8 mouse cellular contexts compared by ENCODE assay signal in the genomic region with DNA sequence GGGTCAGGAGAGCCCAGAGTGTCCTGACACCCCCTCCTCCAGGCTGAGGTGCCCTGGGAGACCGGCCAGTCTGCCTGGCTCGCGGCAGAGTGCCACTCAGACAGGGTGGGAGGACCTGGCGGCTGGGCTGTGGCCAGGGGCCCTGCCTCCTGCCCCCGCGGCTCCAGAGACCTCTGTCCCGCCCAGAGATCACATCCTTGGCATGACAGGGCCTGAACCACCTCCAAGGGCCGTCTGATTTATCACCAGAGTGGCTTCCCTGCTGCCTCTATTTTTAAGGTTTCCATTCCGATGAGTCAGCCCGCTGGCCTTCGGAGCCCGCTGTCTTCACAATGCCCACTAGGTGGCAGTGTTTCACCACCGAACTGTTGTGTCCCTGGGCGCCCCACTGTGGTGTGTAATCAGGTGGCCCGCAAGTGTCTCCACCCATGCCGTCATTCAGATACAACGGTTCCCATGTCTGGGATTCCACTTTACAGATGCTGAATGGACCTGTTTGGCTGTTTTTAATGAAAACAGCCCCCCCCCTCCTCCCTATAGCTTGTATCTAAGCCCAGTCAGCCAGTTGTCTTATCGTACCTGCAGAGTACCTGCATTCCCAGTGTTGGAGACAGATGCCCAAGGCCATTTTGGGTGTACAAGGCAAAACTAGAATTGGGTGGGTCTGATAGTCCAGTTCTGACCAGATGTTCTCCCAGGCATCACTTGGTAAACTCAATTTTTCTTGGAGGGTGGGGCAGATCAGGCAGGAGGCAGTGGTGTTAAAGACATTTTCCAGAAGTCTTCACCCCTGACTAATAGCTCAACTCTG. TPM values are rescaled to one million over a fixed set of nuclear protein-coding genes. Genes with fewer than 3 reads are reported as not detected.
DNase-seq lines count a peak whose midpoint lies in the region; TF ChIP-seq lines count a peak whose summit lies in the region.

No protein-coding gene starts in this region.

- no peak for TF ChIP-seq POLR2A in cortical plate, adult 2 months (IDR thresholded peaks at IDR 0.05; ENCODE audit: extremely low read depth, insufficient read depth, low read length)

- peak; percentile 91 for TF ChIP-seq CTCF in cortical plate, adult 2 months (IDR thresholded peaks at IDR 0.05; ENCODE audit: extremely low read depth, insufficient read depth, low read length)

- H3K4me1 ChIP-seq in cortical plate, adult 2 months (ENCODE audit: control insufficient read depth, insufficient read depth, low read length), result no peaks in the 10 kb centered on the region
- H3K4me1 ChIP-seq in megakaryocyte, embryonic 14.5 days, result peaks cover 78% of the 10 kb centered on the region

- no peak overlapping the region for H3K27ac ChIP-seq in cortical plate, adult 2 months (ENCODE audit: insufficient read depth, low read length)

- peaks cover 74% of the 10 kb centered on the region for H3K27me3 ChIP-seq in megakaryocyte, embryonic 14.5 days (replicated peaks)

- DNase-seq in adipocyte (ENCODE audit: low spot score), result peak; percentile 97
- DNase-seq in gastrocnemius, postnatal 10 days, result peak; percentile 86
- DNase-seq in induced T-regulatory cell, adult 2 months (ENCODE audit: low read depth), result peak; percentile 90
- peak; percentile 67 to 72 for DNase-seq in left cerebral cortex, adult 8-10 months (ENCODE audit: low spot score in 2 of 2)
- DNase-seq in right cerebral cortex, postnatal 14 days, result peak; percentile 88
- peak; percentile 85 for DNase-seq in urinary bladder, postnatal 25 days (ENCODE audit: low spot score)

- H3K9me3 ChIP-seq in megakaryocyte, embryonic 14.5 days, result peaks cover 2% of the 10 kb centered on the region; the same call in 1 of the 2 replicates

- H3K4me3 ChIP-seq in cortical plate, adult 2 months (ENCODE audit: insufficient read depth, low read length), result no peak overlapping the region
- peak overlapping the region; percentile 87 for H3K4me3 ChIP-seq in megakaryocyte, embryonic 14.5 days (replicated peaks)

- H3K36me3 ChIP-seq in megakaryocyte, embryonic 14.5 days (replicated peaks; ENCODE audit: low read length), result no peaks in the 10 kb centered on the region

RNA-seq across cellular contexts. Expression of gene Mylk2, which starts 3.4 kb away (rescaled TPM):
- not detected in 2 replicates for polyA plus RNA-seq in cortical plate, adult 2 months (2012; rRNA removed)
- 100 to 1,000 TPM; 111 to 112 TPM for total RNA-seq in gastrocnemius, postnatal 10 days (2021)
- total RNA-seq in left cerebral cortex, adult 8-10 months (2022), result under 1 TPM in 3 of 4 experiments, not detected in 1; 0.19 to 0.39 (median 0.21) TPM
- polyA plus RNA-seq in megakaryocyte, embryonic 14.5 days (2012; ENCODE audit: insufficient read depth, low replicate concordance), result 0.15 TPM in 1 of 2 replicates, not detected in the other

RNA-seq across cellular contexts. Expression of gene Foxs1, which starts 18.5 kb away (rescaled TPM):
- polyA plus RNA-seq in cortical plate, adult 2 months (2012; rRNA removed), result 1.0 and 1.4 TPM in 2 replicates
- total RNA-seq in gastrocnemius, postnatal 10 days (2021), result 1 to 10 TPM; 4.6 to 6.5 TPM
- under 1 TPM in 3 of 4 experiments, not detected in 1; 0.34 to 0.88 (median 0.74) TPM for total RNA-seq in left cerebral cortex, adult 8-10 months (2022)
- polyA plus RNA-seq in megakaryocyte, embryonic 14.5 days (2012; ENCODE audit: insufficient read depth, low replicate concordance), result 3.2 and 4.6 TPM in 2 replicates

RNA-seq across cellular contexts. Expression of gene Dusp15, which starts 37.0 kb away (rescaled TPM):
- 37.7 and 40.7 TPM in 2 replicates for polyA plus RNA-seq in cortical plate, adult 2 months (2012; rRNA removed)
- 1 to 10 TPM; 2.5 to 3.1 TPM for total RNA-seq in gastrocnemius, postnatal 10 days (2021)
- 10 to 100 TPM; 16.2 to 22.7 (median 21.1) TPM for total RNA-seq in left cerebral cortex, adult 8-10 months (2022)
- 1.0 TPM in 1 of 2 replicates, not detected in the other for polyA plus RNA-seq in megakaryocyte, embryonic 14.5 days (2012; ENCODE audit: insufficient read depth, low replicate concordance)

RNA-seq across cellular contexts. Expression of gene Ttll9, which starts 47.8 kb away (rescaled TPM):
- polyA plus RNA-seq in cortical plate, adult 2 months (2012; rRNA removed), result 1.7 and 2.0 TPM in 2 replicates
- total RNA-seq in gastrocnemius, postnatal 10 days (2021), result not detected
- total RNA-seq in left cerebral cortex, adult 8-10 months (2022), result 1 to 10 TPM; 1.2 to 3.3 (median 2.3) TPM
- 0.22 TPM in 1 of 2 replicates, not detected in the other for polyA plus RNA-seq in megakaryocyte, embryonic 14.5 days (2012; ENCODE audit: insufficient read depth, low replicate concordance)

Comparison
In these comparisons a context has a peak if more than half of its experiments do, and no peak if none do; other contexts are left out.
1. RNA of gene Mylk2, which starts 3.4 kb away (total RNA-seq): 111 to 112 TPM in gastrocnemius, postnatal 10 days; 0.19 to 0.39 TPM in left cerebral cortex, adult 8-10 months; every median in the first group is over 10 times any median in the second.
2. RNA of gene Dusp15, which starts 37.0 kb away (total RNA-seq): 16.2 to 22.7 TPM in left cerebral cortex, adult 8-10 months; 2.5 to 3.1 TPM in gastrocnemius, postnatal 10 days; every median in the first group is over 4 times any median in the second.
3. Peak in every context shown above with its lines, with median percentiles within 50 percentile points of each other: DNase-seq.